8 mouse cellular contexts compared by ENCODE assay signal in genomic region chr9:107526198-107527026, GRCm38 (mm10). TPM values are rescaled to one million over a fixed set of nuclear protein-coding genes. Genes with fewer than 3 reads are reported as not detected.
DNase-seq lines count a peak whose midpoint lies in the region; ATAC-seq and TF ChIP-seq lines count a peak whose summit lies in the region.

No protein-coding gene starts in this region.

- WGBS in heart, postnatal 0 days: 17% methylated on average over 41 of the region's 44 CpGs
- 6% methylated on average over 40 of the region's 44 CpGs for WGBS in neural tube, embryonic 13.5 days
- WGBS in stomach, embryonic 16.5 days: 5% methylated on average over 44 of the region's 44 CpGs

- no peak for TF ChIP-seq EP300 in heart, postnatal 0 days (IDR thresholded peaks at IDR 0.05; ENCODE audit: low read depth)

- H3K9ac ChIP-seq in heart, postnatal 0 days (replicated peaks; ENCODE audit: low read depth, low read length): no peak overlapping the region
- H3K9ac ChIP-seq in neural tube, embryonic 13.5 days: peak overlapping the region; percentile 10; the same call in 1 of the 2 replicates
- peak overlapping the region; percentile 65 for H3K9ac ChIP-seq in stomach, embryonic 16.5 days (ENCODE audit: low read length)

- H3K27me3 ChIP-seq in erythroblast, embryonic 14.5 days (ENCODE audit: control insufficient read depth): peaks cover 53% of the 10 kb centered on the region
- H3K27me3 ChIP-seq in heart, postnatal 0 days (ENCODE audit: control insufficient read depth, insufficient read depth, low read length): peaks cover 31% of the 10 kb centered on the region
- H3K27me3 ChIP-seq in neural tube, embryonic 13.5 days: peaks cover 45% of the 10 kb centered on the region
- peaks cover 24% of the 10 kb centered on the region for H3K27me3 ChIP-seq in stomach, embryonic 16.5 days (ENCODE audit: control insufficient read depth, insufficient read depth, low read length)

- H3K4me2 ChIP-seq in heart, postnatal 0 days (ENCODE audit: low read depth, low read length): peak overlapping the region; percentile 53
- peak overlapping the region; percentile 51 for H3K4me2 ChIP-seq in neural tube, embryonic 13.5 days
- peak overlapping the region; percentile 84 for H3K4me2 ChIP-seq in stomach, embryonic 16.5 days (ENCODE audit: low read depth, low read length)

- no peak overlapping the region for H3K27ac ChIP-seq in heart, postnatal 0 days (ENCODE audit: low read depth)
- no peak overlapping the region for H3K27ac ChIP-seq in neural tube, embryonic 13.5 days (replicated peaks)
- H3K27ac ChIP-seq in stomach, embryonic 16.5 days (ENCODE audit: low read length): no peak overlapping the region

- H3K4me3 ChIP-seq in erythroblast, embryonic 14.5 days (replicated peaks): peak overlapping the region; percentile 51
- peak overlapping the region; percentile 22 for H3K4me3 ChIP-seq in heart, postnatal 0 days (ENCODE audit: low read depth, low read length)
- H3K4me3 ChIP-seq in neural tube, embryonic 13.5 days: peak overlapping the region; percentile 26
- peak overlapping the region; percentile 47 for H3K4me3 ChIP-seq in stomach, embryonic 16.5 days (replicated peaks; ENCODE audit: low read length)

- 0 out of 2 replicates have a peak, but pooled peaks have one; percentile 4 for TF ChIP-seq CTCF in heart, postnatal 0 days (IDR thresholded peaks at IDR 0.05; ENCODE audit: low read depth)

- peak; percentile 57 for ATAC-seq in heart, postnatal 0 days (ENCODE audit: insufficient read depth, low read depth)
- peak; percentile 28; the same call in 1 of the 2 replicates for ATAC-seq in neural tube, embryonic 13.5 days (ENCODE audit: low read depth)
- ATAC-seq in stomach, embryonic 16.5 days (ENCODE audit: insufficient read depth, low FRiP score): peak; percentile 77

- peaks cover 3% of the 10 kb centered on the region; the same call in 1 of the 2 replicates for H3K9me3 ChIP-seq in erythroblast, embryonic 14.5 days (ENCODE audit: control insufficient read depth, low read length)
- H3K9me3 ChIP-seq in heart, postnatal 0 days (replicated peaks; ENCODE audit: control insufficient read depth, low read length): no peaks in the 10 kb centered on the region
- H3K9me3 ChIP-seq in neural tube, embryonic 13.5 days: no peaks in the 10 kb centered on the region
- H3K9me3 ChIP-seq in stomach, embryonic 16.5 days (replicated peaks; ENCODE audit: control insufficient read depth, low read length): no peaks in the 10 kb centered on the region

- peak; percentile 68 to 77 for DNase-seq in left cerebral cortex, adult 18-20 months (ENCODE audit: low spot score in 2 of 2)
- DNase-seq in left cerebral cortex, adult 11 months (ENCODE audit: low spot score): no peak
- no peak for DNase-seq in heart, postnatal 0 days (ENCODE audit: low spot score)
- peak; percentile 87 for DNase-seq in kidney, postnatal 14 days
- DNase-seq in lung, adult 18-20 months: peak; percentile 69 to 71

- H3K36me3 ChIP-seq in erythroblast, embryonic 14.5 days (ENCODE audit: control insufficient read depth): no peaks in the 10 kb centered on the region
- H3K36me3 ChIP-seq in heart, postnatal 0 days (replicated peaks; ENCODE audit: control insufficient read depth, insufficient read depth, low read length): no peaks in the 10 kb centered on the region
- peaks cover 33% of the 10 kb centered on the region for H3K36me3 ChIP-seq in neural tube, embryonic 13.5 days
- no peaks in the 10 kb centered on the region for H3K36me3 ChIP-seq in stomach, embryonic 16.5 days (ENCODE audit: control insufficient read depth, insufficient read depth, low read length)

- peaks cover 19% of the 10 kb centered on the region for H3K4me1 ChIP-seq in erythroblast, embryonic 14.5 days (ENCODE audit: control insufficient read depth)
- H3K4me1 ChIP-seq in heart, postnatal 0 days (ENCODE audit: control insufficient read depth, insufficient read depth): peaks cover 5% of the 10 kb centered on the region; the same call in 1 of the 2 replicates
- H3K4me1 ChIP-seq in neural tube, embryonic 13.5 days (replicated peaks): peaks cover 31% of the 10 kb centered on the region
- peaks cover 16% of the 10 kb centered on the region for H3K4me1 ChIP-seq in stomach, embryonic 16.5 days (ENCODE audit: control insufficient read depth, insufficient read depth, low read length)

RNA-seq across cellular contexts. Expression of gene Tmem115, which starts 7.3 kb away (rescaled TPM):
- 10 to 100 TPM; 36.0 to 38.5 TPM for total RNA-seq in left cerebral cortex, adult 18-20 months (2021)
- 0.88 and 0.99 TPM in 2 replicates for polyA plus RNA-seq in erythroblast, embryonic 14.5 days (2012)
- 33.4 and 37.3 TPM in 2 replicates for total RNA-seq in heart, postnatal 0 days (2014; rRNA removed; ENCODE audit: low replicate concordance)
- polyA plus RNA-seq in heart, postnatal 0 days (2015; fragmentation: Nextera tagmentation; extraction: Ambion mirVana): 26.7 and 28.5 TPM in 2 replicates
- polyA plus RNA-seq in neural tube, embryonic 13.5 days (2015; fragmentation: Nextera tagmentation; extraction: Ambion mirVana): 43.4 and 44.4 TPM in 2 replicates
- polyA plus RNA-seq in stomach, embryonic 16.5 days (2015; fragmentation: Nextera tagmentation; extraction: Ambion mirVana): 38.1 and 40.2 TPM in 2 replicates

RNA-seq across cellular contexts. Expression of gene Cyb561d2, which starts 15.6 kb away (rescaled TPM):
- 10 to 100 TPM; 14.3 to 16.2 TPM for total RNA-seq in left cerebral cortex, adult 18-20 months (2021)
- polyA plus RNA-seq in erythroblast, embryonic 14.5 days (2012): 0.06 and 0.29 TPM in 2 replicates
- 13.4 and 22.1 TPM in 2 replicates for total RNA-seq in heart, postnatal 0 days (2014; rRNA removed; ENCODE audit: low replicate concordance)
- polyA plus RNA-seq in heart, postnatal 0 days (2015; fragmentation: Nextera tagmentation; extraction: Ambion mirVana): 14.3 and 16.9 TPM in 2 replicates
- polyA plus RNA-seq in neural tube, embryonic 13.5 days (2015; fragmentation: Nextera tagmentation; extraction: Ambion mirVana): 33.0 and 40.1 TPM in 2 replicates
- polyA plus RNA-seq in stomach, embryonic 16.5 days (2015; fragmentation: Nextera tagmentation; extraction: Ambion mirVana): 27.4 and 30.0 TPM in 2 replicates

RNA-seq across cellular contexts. Expression of gene Nprl2, which starts 15.6 kb away (rescaled TPM):
- 10 to 100 TPM; 42.2 to 43.6 TPM for total RNA-seq in left cerebral cortex, adult 18-20 months (2021)
- polyA plus RNA-seq in erythroblast, embryonic 14.5 days (2012): 0.03 and 0.25 TPM in 2 replicates
- total RNA-seq in heart, postnatal 0 days (2014; rRNA removed; ENCODE audit: low replicate concordance): 42.3 and 56.4 TPM in 2 replicates
- 22.5 and 23.2 TPM in 2 replicates for polyA plus RNA-seq in heart, postnatal 0 days (2015; fragmentation: Nextera tagmentation; extraction: Ambion mirVana)
- 66.7 and 73.7 TPM in 2 replicates for polyA plus RNA-seq in neural tube, embryonic 13.5 days (2015; fragmentation: Nextera tagmentation; extraction: Ambion mirVana)
- polyA plus RNA-seq in stomach, embryonic 16.5 days (2015; fragmentation: Nextera tagmentation; extraction: Ambion mirVana): 40.8 and 42.6 TPM in 2 replicates

RNA-seq across cellular contexts. Expression of gene Zmynd10, which starts 20.7 kb away (rescaled TPM):
- total RNA-seq in left cerebral cortex, adult 18-20 months (2021): 1 to 10 TPM; 6.1 to 7.2 TPM
- 0.13 TPM in 1 of 2 replicates, not detected in the other for polyA plus RNA-seq in erythroblast, embryonic 14.5 days (2012)
- not detected in 2 replicates for total RNA-seq in heart, postnatal 0 days (2014; rRNA removed; ENCODE audit: low replicate concordance)
- polyA plus RNA-seq in heart, postnatal 0 days (2015; fragmentation: Nextera tagmentation; extraction: Ambion mirVana): 0.25 and 0.49 TPM in 2 replicates
- polyA plus RNA-seq in neural tube, embryonic 13.5 days (2015; fragmentation: Nextera tagmentation; extraction: Ambion mirVana): 1.2 and 1.3 TPM in 2 replicates
- polyA plus RNA-seq in stomach, embryonic 16.5 days (2015; fragmentation: Nextera tagmentation; extraction: Ambion mirVana): 0.76 and 1.6 TPM in 2 replicates

RNA-seq across cellular contexts. Expression of gene Rassf1, which starts 24.9 kb away (rescaled TPM):
- total RNA-seq in left cerebral cortex, adult 18-20 months (2021): 10 to 100 TPM; 19.5 to 20.3 TPM
- 1.9 and 2.0 TPM in 2 replicates for polyA plus RNA-seq in erythroblast, embryonic 14.5 days (2012)
- total RNA-seq in heart, postnatal 0 days (2014; rRNA removed; ENCODE audit: low replicate concordance): 28.7 and 39.0 TPM in 2 replicates
- polyA plus RNA-seq in heart, postnatal 0 days (2015; fragmentation: Nextera tagmentation; extraction: Ambion mirVana): 34.4 and 35.1 TPM in 2 replicates
- 35.4 and 39.0 TPM in 2 replicates for polyA plus RNA-seq in neural tube, embryonic 13.5 days (2015; fragmentation: Nextera tagmentation; extraction: Ambion mirVana)
- 63.8 and 72.2 TPM in 2 replicates for polyA plus RNA-seq in stomach, embryonic 16.5 days (2015; fragmentation: Nextera tagmentation; extraction: Ambion mirVana)

Comparison
In these comparisons a context has a peak if more than half of its experiments do, and no peak if none do; other contexts are left out.
1. DNase-seq: peak in left cerebral cortex, adult 18-20 months (2 of 2), kidney, postnatal 14 days (single experiment) and lung, adult 18-20 months (2 of 2); none in left cerebral cortex, adult 11 months (single experiment) and heart, postnatal 0 days (single experiment).
2. RNA of gene Tmem115, which starts 7.3 kb away (polyA plus RNA-seq): 43.4 to 44.4 TPM in neural tube, embryonic 13.5 days, 38.1 to 40.2 TPM in stomach, embryonic 16.5 days and 26.7 to 28.5 TPM in heart, postnatal 0 days; 0.88 to 0.99 TPM in erythroblast, embryonic 14.5 days; every median in the first group is over 10 times any median in the second.
3. RNA of gene Cyb561d2, which starts 15.6 kb away (polyA plus RNA-seq): 33.0 to 40.1 TPM in neural tube, embryonic 13.5 days, 27.4 to 30.0 TPM in stomach, embryonic 16.5 days and 14.3 to 16.9 TPM in heart, postnatal 0 days; 0.06 to 0.29 TPM in erythroblast, embryonic 14.5 days; every median in the first group is over 10 times any median in the second.
4. RNA of gene Nprl2, which starts 15.6 kb away (polyA plus RNA-seq): 66.7 to 73.7 TPM in neural tube, embryonic 13.5 days, 40.8 to 42.6 TPM in stomach, embryonic 16.5 days and 22.5 to 23.2 TPM in heart, postnatal 0 days; 0.03 to 0.25 TPM in erythroblast, embryonic 14.5 days; every median in the first group is over 10 times any median in the second.
5. Peak in every context shown above with its lines, with median percentiles within 50 percentile points of each other: H3K4me3 ChIP-seq, ATAC-seq and H3K4me2 ChIP-seq.